14 mouse cellular contexts compared by ENCODE assay signal in genomic region chr6:141523747-141524640, GRCm38 (mm10). TPM values are rescaled to one million over a fixed set of nuclear protein-coding genes. Genes with fewer than 3 reads are reported as not detected.
DNase-seq lines count a peak whose midpoint lies in the region; ATAC-seq and TF ChIP-seq lines count a peak whose summit lies in the region.
"Had no signal": no experiment of that assay in that cellular context is flagged by ENCODE, and none has a peak within 500 bp of the region (broad histone marks: within the 10 kb centered on the region; RNA-seq: fewer than 3 reads in every experiment).

Gene Slco1c1 (plus strand): TSS chr6:141524368.

- no peak within 1 kb of the TSS for H3K4me3 ChIP-seq in hindbrain, embryonic 13.5 days
- H3K4me3 ChIP-seq in hindbrain, embryonic 10.5 days = no peak within 1 kb of the TSS
- H3K4me3 ChIP-seq in left cerebral cortex, adult 2 months = peak within 1 kb of the TSS; percentile 44
- H3K4me3 ChIP-seq in intestine, embryonic 15.5 days (replicated peaks) = no peak within 1 kb of the TSS
- H3K4me3 ChIP-seq: embryonic facial prominence, embryonic 15.5 days; heart, embryonic 15.5 days had no signal

- no peak within 1 kb of the TSS for H3K4me2 ChIP-seq in hindbrain, embryonic 13.5 days
- H3K4me2 ChIP-seq in intestine, embryonic 15.5 days (replicated peaks) = no peak within 1 kb of the TSS
- H3K4me2 ChIP-seq: embryonic facial prominence, embryonic 15.5 days; heart, embryonic 15.5 days had no signal

- H3K27ac ChIP-seq in hindbrain, embryonic 13.5 days = no peak within 1 kb of the TSS
- no peak within 1 kb of the TSS for H3K27ac ChIP-seq in hindbrain, embryonic 10.5 days
- H3K27ac ChIP-seq in left cerebral cortex, adult 2 months = peak within 1 kb of the TSS; percentile 66
- no peak within 1 kb of the TSS for H3K27ac ChIP-seq in intestine, embryonic 15.5 days
- H3K27ac ChIP-seq: embryonic facial prominence, embryonic 15.5 days; heart, embryonic 15.5 days had no signal

- H3K4me1 ChIP-seq in hindbrain, embryonic 13.5 days (replicated peaks) = no peaks in the 10 kb centered on the region
- no peaks in the 10 kb centered on the region for H3K4me1 ChIP-seq in hindbrain, embryonic 10.5 days (replicated peaks)
- H3K4me1 ChIP-seq in intestine, embryonic 15.5 days (replicated peaks) = no peaks in the 10 kb centered on the region
- H3K4me1 ChIP-seq: embryonic facial prominence, embryonic 15.5 days; heart, embryonic 15.5 days had no signal

- 44% methylated on average over 2 of the region's 2 CpGs for WGBS in hindbrain, embryonic 13.5 days
- 51% methylated on average over 2 of the region's 2 CpGs for WGBS in hindbrain, embryonic 10.5 days
- 43% methylated on average over 2 of the region's 2 CpGs for WGBS in intestine, embryonic 15.5 days

- H3K9me3 ChIP-seq in hindbrain, embryonic 13.5 days = no peaks in the 10 kb centered on the region
- H3K9me3 ChIP-seq in hindbrain, embryonic 10.5 days = no peaks in the 10 kb centered on the region
- no peaks in the 10 kb centered on the region for H3K9me3 ChIP-seq in intestine, embryonic 15.5 days
- H3K9me3 ChIP-seq: embryonic facial prominence, embryonic 15.5 days; heart, embryonic 15.5 days had no signal

- no peak for DNase-seq in hindbrain, embryonic 10.5 days (ENCODE audit: low spot score)
- peak; percentile 5 for DNase-seq in right cerebral cortex, postnatal 4 days
- no peak for DNase-seq in right cerebral cortex, postnatal 25 days
- peak in 1 of 2 experiments; percentile 16 for DNase-seq in left cerebral cortex, adult 2 months (ENCODE audit: extremely low spot score in 1 of 2, low spot score in 2 of 2)
- no peak for DNase-seq in embryo, embryonic 11 days
- DNase-seq: gastrocnemius, postnatal 14 days; kidney, adult 2 months; lung, adult 2 months had no signal

- no peaks in the 10 kb centered on the region for H3K27me3 ChIP-seq in hindbrain, embryonic 13.5 days
- no peaks in the 10 kb centered on the region for H3K27me3 ChIP-seq in hindbrain, embryonic 10.5 days (ENCODE audit: insufficient read depth, poor library complexity, severe bottlenecking)
- no peaks in the 10 kb centered on the region for H3K27me3 ChIP-seq in intestine, embryonic 15.5 days (replicated peaks)
- H3K27me3 ChIP-seq: CH12.LX; embryonic facial prominence, embryonic 15.5 days; heart, embryonic 15.5 days had no signal

- intact Hi-C loops in left cerebral cortex, adult 2 months (cut with DNase I) = no loop called here

- TF ChIP-seq CTCF in left cerebral cortex, adult 2 months (IDR thresholded peaks at IDR 0.05) = no peak

- ATAC-seq in hindbrain, embryonic 13.5 days (ENCODE audit: low FRiP score) = no peak
- ATAC-seq in intestine, embryonic 15.5 days = no peak

- no peaks in the 10 kb centered on the region for H3K36me3 ChIP-seq in hindbrain, embryonic 13.5 days
- no peaks in the 10 kb centered on the region for H3K36me3 ChIP-seq in hindbrain, embryonic 10.5 days
- H3K36me3 ChIP-seq in intestine, embryonic 15.5 days = no peaks in the 10 kb centered on the region
- H3K36me3 ChIP-seq: embryonic facial prominence, embryonic 15.5 days; heart, embryonic 15.5 days had no signal

- no peak within 1 kb of the TSS for H3K9ac ChIP-seq in hindbrain, embryonic 13.5 days
- no peak within 1 kb of the TSS for H3K9ac ChIP-seq in intestine, embryonic 15.5 days
- H3K9ac ChIP-seq: embryonic facial prominence, embryonic 15.5 days; heart, embryonic 15.5 days had no signal

RNA-seq across cellular contexts. Expression of gene Slco1c1, which starts in this region (rescaled TPM):
- polyA plus RNA-seq in hindbrain, embryonic 13.5 days (2015; fragmentation: Nextera tagmentation; extraction: Ambion mirVana) = 12.5 and 19.8 TPM in 2 replicates
- 0.68 and 2.6 TPM in 2 replicates for polyA plus RNA-seq in hindbrain, embryonic 10.5 days (2016; fragmentation: Nextera tagmentation; extraction: Ambion mirVana)
- total RNA-seq in left cerebral cortex, adult 2 months (2021) = 10 to 100 TPM; 49.5 to 55.0 TPM
- polyA plus RNA-seq in intestine, embryonic 15.5 days (2015; fragmentation: Nextera tagmentation; extraction: Ambion mirVana) = 0.19 and 0.20 TPM in 2 replicates
- total RNA-seq: CH12.LX; megakaryocyte-erythroid progenitor cell, adult 5-6 weeks had no signal
